Mouse (Mus musculus): Measurements from ENCODE around the gene Mccc1. TPM values are rescaled to one million over a fixed set of nuclear protein-coding genes. Genes with fewer than 3 reads are reported as not detected.

Gene Mccc1
- total RNA-seq, 2 experiments from 2014 or later, result 45.5 to 49.9 TPM

DNA sequence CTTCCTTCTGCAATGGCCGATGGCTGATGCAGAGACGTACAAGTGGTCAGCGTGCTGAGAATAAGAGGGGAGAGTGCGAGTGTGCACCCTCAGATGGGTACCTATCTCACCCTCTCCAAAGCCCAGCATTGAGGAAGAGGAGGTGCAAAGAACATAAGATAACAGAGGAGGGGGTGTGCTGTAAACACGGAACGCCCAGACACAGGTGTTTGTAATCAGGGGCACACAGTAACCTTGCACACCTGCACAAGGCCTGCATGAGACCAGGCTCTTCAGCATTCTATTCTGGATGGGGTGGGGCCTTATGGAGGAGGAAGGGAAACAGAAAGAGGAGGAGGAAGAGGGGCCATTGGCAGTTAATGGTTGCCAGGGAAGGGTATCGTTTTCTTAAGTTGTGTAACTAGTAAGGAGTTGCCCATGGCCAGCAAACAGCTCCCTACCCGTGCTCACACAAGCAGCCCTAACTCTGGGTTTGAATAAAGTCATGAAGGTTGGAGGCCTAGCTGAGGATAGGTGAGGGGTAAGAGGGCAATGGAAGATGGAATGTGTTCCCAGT is 33.0 kb downstream of the Mccc1 start:
- intact Hi-C loops (cut with DNase I), result no loop called here
- no peak for DNase-seq

DNA sequence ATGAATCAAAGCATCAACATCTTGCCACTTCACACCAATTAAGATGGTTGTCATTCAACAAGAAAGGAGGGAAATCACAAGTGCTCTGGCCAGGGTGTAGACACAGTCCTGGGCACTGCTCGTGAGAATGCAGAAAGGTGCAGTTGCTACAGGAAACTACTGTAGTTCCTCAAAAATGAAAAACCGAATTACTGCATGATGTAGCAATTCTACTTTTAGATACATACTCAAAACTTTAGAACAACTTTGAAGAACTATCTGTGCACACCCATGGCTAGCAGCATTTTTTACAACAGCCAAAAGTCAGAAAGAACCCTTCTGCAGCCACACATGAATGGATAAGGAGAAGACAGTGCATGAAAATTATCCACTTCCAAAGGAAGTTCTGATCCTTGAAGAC is 34.0 kb downstream of the Mccc1 start:
- intact Hi-C loops (cut with DNase I), result no loop called here

DNA sequence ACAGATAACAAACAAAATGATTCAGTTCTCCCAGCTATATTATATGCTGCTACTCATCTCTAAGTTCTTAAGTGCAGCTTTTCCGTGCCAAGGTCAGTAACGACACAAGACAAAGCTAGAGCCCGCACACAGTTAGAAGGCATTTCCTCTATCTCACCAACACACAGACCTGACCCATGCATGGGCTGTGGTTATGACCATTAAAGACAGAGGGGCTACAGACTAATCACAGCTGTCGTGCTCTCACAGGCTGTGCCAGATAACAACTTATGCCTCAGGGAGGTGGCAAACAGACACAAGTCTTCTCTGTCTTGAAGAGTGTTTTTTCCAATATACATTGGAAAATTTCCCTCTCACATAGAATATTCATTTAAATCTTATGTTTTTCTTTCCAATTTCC is 35.5 kb downstream of the Mccc1 start:
- DNase-seq, result no peak
- intact Hi-C loops (cut with DNase I), result loop anchor here (5.0 kb wide), 1 partner anchor 273 kb away; no protein-coding TSS in a partner anchor

More for the DNA sequence above, 34.0 kb downstream of the Mccc1 start:
- no peak for DNase-seq

DNA sequence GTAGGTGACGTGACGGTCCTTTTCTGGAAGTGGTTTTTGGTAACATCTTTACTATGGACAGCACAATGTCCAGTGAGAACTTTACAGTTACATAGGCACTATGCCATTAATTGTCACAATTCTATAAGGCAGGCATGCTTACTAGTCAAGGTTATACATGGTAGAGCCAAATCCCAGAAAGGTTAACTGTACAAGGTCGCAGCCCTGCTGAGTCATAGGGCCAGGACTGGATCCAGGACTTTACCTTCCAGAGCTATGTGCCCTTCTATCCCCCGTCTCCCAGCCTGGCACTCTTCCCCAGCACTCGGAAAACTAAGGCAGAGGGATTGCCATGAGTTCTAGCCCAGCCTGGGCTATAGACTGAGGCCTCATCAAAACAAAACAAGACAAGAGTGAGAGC is 36.6 kb downstream of the Mccc1 start:
- DNase-seq, result no peak
- intact Hi-C loops (cut with DNase I), result loop anchor here (5.0 kb wide), 1 partner anchor 272 kb away; no protein-coding TSS in a partner anchor

DNA sequence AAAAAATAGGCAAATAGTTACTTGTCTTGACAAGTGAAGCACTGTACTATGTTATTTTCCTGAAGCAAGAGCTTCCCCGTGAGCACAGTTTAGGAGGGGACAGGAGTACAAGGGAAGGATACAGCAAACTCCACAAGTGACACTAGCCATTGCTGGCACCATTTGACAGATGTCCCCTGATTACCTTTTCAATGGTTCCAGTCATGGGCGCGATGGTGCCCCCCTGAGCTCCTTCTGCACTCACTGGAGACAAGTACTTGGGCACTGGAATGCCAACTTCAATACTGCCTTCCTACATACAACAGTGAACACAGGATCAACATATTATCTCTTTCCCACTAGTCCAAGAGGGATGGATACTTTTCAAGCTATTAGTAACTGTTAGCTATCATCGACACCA is 37.1 kb downstream of the Mccc1 start:
- intact Hi-C loops (cut with DNase I), result loop anchor here (5.0 kb wide), 1 partner anchor 271 kb away; no protein-coding TSS in a partner anchor
- DNase-seq, result no peak

DNA sequence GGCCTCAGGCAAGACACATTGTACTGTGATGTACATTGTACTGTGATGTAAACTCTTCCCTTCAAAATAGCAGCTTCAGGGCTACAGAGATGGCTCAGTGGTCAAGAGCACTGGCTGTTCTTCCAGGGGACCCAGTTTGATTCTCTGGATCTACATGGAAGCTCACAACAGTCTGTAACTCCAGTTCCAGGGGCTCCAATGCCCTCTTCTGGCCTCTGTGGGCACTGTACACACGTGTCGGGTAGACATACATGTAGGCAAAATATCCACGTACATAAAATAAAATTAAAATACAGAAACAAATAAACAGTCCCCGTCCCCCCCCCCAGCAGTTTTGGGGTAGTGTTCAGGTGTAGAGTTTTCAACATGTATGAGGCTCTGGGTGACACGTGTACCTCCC is 37.5 kb downstream of the Mccc1 start:
- no peak for DNase-seq
- intact Hi-C loops (cut with DNase I), result loop anchor here (5.0 kb wide), 1 partner anchor 271 kb away; no protein-coding TSS in a partner anchor

DNA sequence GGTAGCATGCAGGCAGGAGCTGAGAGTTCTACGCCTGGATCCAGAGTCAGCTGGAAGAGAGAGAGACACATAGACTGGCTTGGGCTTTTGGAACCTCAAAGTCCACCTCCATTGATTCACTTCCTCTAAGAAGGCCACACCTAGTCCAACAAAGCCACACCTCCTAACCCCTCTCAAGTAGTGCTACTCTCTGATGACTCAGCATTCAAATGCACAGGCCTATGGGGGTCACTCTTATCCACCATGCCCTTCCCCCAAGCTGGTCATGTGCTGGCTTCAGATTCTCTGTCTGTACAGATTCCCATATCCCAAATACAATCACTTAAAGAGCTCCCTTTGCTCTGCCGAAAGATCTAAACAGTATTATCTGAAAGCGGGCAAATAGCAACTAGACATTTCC is 43.2 kb downstream of the Mccc1 start:
- intact Hi-C loops (cut with DNase I), result no loop called here
- no peak for DNase-seq

DNA sequence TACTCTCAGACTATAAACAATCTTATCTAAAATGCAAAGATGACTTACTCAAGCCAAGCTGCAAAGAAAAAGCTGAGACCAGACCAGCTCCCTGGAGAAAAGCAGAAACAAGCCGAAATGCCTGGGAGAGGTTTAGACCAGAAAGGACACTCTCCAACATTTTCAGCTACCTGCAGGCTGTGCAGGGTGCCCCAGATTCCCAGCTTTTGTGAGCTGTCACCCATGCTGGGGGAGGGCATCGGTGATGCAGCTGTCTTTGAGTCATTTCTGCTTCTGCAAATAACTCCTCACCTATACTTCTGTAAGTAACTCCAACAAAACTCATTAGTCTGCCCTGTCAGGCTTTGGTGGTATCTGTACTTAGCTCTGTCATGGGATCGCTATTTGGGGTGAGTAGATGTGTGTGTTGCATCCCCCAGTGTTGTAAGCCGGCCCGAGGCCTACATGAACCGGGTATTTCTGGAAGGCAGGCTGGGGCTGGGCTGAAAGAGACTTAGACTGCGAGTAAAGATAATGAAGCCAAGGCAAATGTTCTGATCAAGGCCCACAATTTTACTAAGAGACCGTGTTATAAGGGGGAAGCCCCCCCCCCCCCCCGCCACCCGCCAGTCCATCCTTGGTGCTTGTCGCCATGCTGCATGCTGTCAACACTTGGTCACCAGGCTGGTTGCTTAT is 45.4 kb downstream of the Mccc1 start:
- no peak for DNase-seq
- intact Hi-C loops (cut with DNase I), result no loop called here

DNA sequence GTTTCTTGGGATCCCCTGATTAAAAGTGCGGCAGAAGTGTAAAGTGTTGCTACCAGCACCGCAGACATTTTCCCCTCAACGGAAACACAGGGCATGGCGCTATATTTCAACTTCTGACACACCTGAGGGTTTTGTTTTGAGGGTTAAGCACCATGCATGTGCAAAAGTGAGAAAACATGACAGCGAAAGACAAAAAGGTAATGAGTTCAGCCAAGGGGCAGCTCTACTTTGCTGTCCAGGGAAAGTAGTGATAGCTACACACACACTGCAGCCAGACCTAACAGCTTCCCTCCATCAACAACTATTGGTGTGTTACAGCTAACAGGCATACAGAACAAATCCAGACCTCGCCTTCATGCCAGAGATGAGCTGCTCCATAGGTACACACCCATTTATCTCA is 46.7 kb downstream of the Mccc1 start:
- DNase-seq, result no peak
- intact Hi-C loops (cut with DNase I), result no loop called here

DNA sequence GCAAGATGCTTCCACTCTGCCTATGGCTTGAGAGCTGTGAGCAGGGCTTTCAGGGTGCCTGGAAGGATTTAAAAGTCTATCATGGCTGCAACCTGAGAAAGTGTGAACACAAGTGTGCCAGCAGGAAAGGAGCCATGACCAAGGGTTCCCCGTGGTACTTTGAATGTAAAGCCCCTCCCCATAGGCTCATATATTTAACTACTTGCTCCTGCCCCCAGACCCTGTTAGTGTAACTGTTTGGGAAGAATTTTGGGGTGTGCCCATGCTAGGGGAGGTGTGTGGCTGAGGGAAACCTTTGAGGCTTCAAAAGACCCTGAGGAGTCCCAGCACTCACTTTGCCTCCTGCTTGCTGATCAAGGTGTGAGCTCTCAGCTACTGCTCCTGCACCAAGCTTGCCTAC is 47.3 kb downstream of the Mccc1 start:
- DNase-seq, result no peak

DNA sequence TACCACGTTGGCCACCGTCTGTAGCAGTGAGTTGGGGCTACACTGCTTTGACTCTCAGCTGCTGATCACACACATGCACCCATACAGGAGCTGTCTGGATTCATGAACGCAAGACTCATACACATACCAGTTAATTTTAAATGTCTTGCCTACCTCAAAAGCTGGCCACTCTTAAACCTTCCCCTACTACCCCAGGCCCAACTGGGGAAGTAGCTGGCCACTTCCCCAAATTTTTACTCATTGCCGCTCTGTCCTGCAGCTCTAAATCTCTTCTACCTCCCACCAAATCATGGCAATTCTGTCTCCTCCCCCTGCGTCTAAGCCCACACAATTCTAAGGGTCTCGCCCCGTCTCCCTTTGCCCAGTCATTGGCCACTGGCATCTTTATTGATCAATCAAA is 52.3 kb downstream of the Mccc1 start:
- DNase-seq, result no peak
- intact Hi-C loops (cut with DNase I), result no loop called here

More for the DNA sequence above, 47.3 kb downstream of the Mccc1 start:
- intact Hi-C loops (cut with DNase I), result no loop called here

DNA sequence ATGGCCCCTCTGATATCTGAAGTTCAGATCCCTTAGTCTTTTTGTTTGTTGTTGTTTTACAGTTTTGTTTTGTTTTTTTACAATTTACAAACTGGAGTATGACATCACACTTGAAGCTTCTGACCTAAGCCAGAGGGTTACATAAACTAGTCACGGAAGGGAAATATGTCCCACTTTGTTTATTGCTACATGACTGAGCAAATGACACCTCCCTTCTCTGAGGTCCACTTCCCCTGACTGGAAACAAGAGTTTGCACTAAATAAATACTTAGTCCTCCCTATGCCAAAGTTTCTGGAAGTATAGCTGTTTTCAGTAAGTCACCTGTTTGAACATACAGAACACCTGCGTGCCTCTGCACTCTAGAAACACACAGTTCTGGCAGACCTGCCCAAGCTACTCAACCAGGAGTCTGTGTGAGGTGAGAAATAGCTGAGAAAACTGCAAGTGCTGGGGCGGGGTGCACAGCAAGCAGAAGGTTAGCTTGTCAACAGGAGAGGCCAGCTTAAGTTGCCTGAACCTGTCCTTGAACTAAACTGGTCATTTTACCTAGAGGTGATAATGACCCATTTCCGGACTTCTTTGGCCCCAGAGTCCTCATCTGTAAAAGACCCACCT is 59.9 kb downstream of the Mccc1 start:
- intact Hi-C loops (cut with DNase I), result no loop called here
- DNase-seq, result no peak

DNA sequence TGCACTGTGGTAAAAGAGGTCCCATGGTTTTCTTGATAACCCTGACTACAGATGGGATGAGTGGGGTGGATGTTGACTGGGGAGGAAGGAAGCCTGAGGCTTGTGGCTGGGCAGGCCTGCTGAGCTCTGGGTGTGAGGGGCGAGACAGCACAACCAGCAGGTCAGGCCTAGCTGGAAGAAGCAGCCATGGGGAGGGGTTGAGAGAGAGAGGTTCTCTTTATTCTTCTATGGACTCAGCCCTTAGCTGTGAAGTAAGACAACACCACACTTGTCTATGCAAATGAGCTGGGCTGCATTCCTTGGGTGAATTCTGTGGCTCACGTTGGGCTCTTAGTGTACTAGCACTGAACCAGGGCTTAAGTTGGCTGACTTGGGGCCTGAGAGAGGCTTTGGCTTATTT is 60.4 kb downstream of the Mccc1 start:
- DNase-seq, result no peak
- intact Hi-C loops (cut with DNase I), result no loop called here

DNA sequence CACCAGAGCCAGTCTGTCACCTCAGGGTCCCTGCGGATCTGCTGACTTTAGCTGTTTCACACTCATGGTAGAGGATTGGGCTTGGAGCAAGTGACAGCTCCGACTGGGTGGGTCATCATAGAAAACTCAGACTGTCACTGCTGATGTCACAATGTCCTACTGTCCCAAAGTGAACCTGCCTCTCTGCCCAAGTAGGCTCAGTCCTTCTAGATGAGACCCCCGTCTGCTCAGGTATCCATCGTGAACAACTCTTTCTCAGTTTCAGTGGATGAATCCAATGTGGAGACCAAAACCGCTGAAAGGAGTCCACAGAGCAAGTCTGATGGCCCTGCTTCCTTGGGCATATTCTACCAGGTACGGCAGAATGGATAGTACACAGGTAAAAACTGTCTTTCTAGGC is 63.1 kb downstream of the Mccc1 start, which contains the start of gene Dcun1d1:
Gene Dcun1d1, minus strand, starts transcription at position 101 of the 400 bp plus-strand sequence.
- intact Hi-C loops (cut with DNase I), result no loop called here
- DNase-seq, result no peak

DNA sequence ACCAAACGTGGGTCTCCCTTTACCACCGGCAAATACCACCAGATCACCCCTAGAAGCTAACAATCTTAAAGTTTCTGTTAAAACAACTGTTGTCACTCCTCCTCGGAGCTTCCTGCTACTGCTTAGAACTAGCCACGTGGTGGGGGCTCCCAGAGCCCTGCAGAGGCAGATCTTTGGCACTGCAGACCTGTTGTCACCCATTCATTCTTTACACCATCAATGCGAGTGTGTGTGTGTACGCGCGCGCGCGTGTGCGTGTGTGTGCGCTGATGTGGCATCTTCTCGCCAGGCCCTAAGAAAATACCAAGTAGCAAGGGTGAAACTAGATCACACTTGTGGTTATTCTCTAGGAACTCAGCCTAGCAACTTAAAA is 67.1 kb downstream of the Mccc1 start:
- intact Hi-C loops (cut with DNase I), result loop anchor here (5.0 kb wide), 2 partner anchors 69 to 134 kb away; partner anchors contain the start of genes Acad9 and Mccc1
- peak in 1 of 2 experiments; percentile 50 for DNase-seq

DNA sequence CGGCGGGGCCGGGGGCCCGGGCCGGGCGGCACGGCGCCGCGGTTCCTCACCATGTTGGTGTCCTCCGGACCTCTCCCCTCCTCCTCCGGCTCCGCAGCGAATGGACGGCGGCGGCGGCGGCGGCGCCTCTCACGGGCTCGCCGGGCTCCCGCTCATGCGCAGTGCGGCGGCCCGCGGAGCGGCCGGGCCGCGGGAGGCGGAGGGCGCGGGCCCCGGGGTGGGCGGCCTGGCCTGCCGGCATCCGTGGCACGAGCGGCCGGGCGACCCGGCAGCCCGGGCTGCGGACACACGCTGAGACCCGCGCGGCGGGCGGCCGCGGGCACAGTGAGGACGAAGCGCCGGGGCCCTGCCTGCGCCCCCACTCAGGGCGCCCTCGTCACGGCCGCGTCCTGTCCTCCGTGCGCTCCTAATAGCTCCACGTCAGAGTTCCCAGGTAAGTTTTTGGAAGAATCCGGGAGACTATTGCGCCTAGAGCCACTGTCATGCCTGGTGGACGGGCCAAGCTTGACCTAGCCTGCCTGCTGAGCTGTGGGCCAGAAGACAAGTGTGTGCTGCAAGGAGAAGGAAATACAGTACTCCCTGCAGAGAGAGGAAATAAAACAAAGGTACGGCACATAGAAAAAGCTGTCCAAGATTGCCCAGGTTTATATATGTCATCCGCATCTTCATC is 67.6 kb downstream of the Mccc1 start:
- intact Hi-C loops (cut with DNase I), result loop anchor here (5.0 kb wide), 2 partner anchors 69 to 134 kb away; partner anchors contain the start of genes Acad9 and Mccc1
- peak; percentile 84 to 88 for DNase-seq

DNA sequence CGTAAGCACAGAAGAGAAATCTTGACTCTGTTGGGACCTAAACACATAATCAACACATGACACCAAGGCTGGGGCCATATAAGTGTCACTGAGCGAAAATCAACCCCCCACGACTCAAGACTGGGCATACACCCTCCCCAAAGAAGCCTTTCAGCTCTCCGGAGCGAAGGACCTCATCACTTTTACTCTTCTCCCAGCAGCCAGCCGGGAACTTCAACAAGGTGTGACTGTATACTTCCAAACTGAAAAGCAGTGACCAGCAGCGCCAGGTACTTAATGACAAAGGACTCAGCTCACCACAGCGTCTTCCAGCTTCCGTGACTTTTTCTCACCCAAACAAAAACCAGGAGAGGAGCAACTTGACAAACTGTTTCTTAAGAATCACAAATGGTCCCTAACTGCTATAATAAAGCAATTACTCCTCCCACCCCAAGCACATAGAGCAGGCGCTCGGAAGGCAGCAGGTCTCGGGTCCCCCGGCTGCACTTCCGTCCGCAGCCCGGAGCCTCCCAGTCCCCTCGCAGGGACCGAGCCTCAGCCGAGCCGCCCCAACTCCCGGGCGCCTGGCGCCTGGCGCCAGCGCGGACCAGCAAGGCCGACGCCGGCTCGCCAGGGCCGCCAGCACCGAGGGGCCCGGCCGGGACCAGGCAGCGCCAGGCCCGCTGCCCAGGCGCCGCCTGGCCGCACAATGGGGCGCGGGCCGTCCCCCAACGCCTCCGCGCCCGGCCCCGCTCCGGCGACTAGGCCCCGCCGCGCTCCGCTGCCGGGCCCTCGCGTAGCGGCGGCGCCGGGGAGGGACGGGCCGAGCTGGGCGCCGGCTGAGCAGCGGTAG is 68.4 kb downstream of the Mccc1 start:
- intact Hi-C loops (cut with DNase I), result loop anchor here (2.0 to 5.0 kb wide), 3 partner anchors 70 to 177 kb away; partner anchors contain the start of genes Acad9, Atp11b and Mccc1
- peak; percentile 69 to 70 for DNase-seq

DNA sequence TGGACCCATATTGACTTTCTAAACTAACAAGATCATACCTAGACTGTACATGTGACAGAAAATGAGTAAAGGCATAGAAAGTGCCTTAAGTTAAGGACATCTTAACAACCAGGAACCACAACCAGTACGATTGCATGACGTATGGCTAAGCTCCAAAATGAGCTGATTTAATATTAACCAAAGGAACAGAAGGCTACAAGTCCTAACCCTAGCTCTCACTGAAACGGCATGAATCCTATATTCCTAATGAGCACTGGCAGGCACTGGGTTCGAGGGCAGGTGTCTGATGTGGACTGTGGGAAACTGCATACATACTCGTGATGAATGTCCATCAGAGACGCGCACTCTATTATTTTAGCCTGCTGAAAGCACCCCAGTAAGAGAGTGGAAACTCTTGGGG is 69.1 kb downstream of the Mccc1 start:
- intact Hi-C loops (cut with DNase I), result loop anchor here (2.0 to 5.0 kb wide), 3 partner anchors 71 to 177 kb away; partner anchors contain the start of genes Acad9, Atp11b and Mccc1
- no peak for DNase-seq

DNA sequence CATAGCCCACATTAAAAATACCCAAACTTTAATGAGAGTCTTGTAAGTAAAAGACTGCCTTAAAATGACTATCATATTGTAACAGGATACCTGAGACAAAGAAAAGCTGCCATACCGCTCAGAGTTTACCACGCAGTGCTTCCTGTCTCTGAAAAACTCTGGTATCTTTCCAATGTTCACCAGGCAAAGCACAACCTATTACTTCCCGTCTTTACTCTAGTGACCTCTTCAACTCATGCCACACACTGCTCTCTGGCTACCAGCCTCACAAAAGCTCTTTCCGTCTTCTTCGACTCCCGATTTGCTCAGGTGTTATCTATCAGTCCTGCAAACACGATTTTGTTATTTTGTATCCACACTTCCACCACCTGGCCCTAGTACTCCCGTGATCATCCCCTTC is 70.6 kb downstream of the Mccc1 start:
- intact Hi-C loops (cut with DNase I), result loop anchor here (2.0 to 5.0 kb wide), 3 partner anchors 72 to 175 kb away; partner anchors contain the start of genes Acad9, Atp11b and Mccc1

DNA sequence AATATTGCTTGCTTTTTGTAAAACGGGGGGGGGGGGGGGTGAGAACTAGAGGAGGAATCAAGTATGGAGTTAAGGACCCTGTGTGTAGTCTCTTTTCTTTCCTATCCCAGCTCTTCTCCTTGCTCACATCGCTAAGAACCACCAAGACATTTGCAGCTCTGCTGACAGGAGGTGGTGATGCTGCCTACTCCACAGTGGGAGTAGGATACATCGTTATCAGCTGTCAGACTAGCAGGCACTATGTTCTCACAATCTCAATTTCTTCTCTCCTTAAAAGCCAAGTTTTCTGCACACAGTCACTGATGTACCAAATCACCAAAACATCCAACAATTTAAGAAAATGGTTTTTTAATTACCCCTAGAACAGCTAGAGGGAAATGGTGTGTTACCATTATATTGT is 71.1 kb downstream of the Mccc1 start:
- intact Hi-C loops (cut with DNase I), result no loop called here
- DNase-seq, result no peak

More for the DNA sequence above, 70.6 kb downstream of the Mccc1 start:
- DNase-seq, result no peak
